Mouse (Mus musculus) megakaryocyte, embryonic 14.5 days (primary cell): ENCODE data around the gene Ccdc175.

Experiments
- FLI1 ChIP-seq: IDR thresholded peaks from 2 replicates; pipeline ENCODE4 v1.6.1; 2012; ENCODE audit warnings: low read length, inconsistent platforms, mixed read lengths
- GATA1 ChIP-seq: IDR thresholded peaks from 3 replicates; pipeline ENCODE4 v1.6.1; 2012; ENCODE audit warnings: mixed read lengths, low read length, inconsistent platforms, borderline replicate concordance

- no peak for TF ChIP-seq GATA1
- no peak for TF ChIP-seq FLI1
These were observed 102.9 kb downstream of the Ccdc175 start for GRCm38 (mm10) chr12:72081961-72082360.
